15 mouse cellular contexts compared by ENCODE assay signal in the genomic region with DNA sequence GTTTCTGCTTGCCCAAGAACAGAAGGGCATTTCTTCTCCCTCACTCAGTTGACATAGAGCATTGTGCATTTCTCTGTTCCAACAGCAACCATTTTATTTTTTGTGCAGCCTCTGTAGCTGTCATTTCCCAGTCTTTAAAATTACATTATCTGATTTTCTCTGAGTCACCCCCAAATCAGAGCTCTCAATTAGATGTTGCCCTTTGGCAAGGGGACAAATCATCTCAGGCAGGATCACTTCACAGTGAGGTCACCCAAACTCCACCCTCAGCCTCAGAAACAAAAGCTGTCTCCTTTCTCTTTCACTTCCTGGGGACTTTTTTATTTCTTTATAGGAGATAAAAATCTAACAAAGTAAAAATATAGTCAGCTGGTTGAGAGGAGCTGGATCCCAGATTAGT. TPM values are rescaled to one million over a fixed set of nuclear protein-coding genes. Genes with fewer than 3 reads are reported as not detected.
A peak's percentile ranks its signal among the peaks of the same experiment; 100 is the strongest.
DNase-seq lines count a peak whose midpoint lies in the region; ATAC-seq and TF ChIP-seq lines count a peak whose summit lies in the region.
"Had no signal": no experiment of that assay in that cellular context is flagged by ENCODE, and none has a peak within 500 bp of the region (broad histone marks: within the 10 kb centered on the region; RNA-seq: fewer than 3 reads in every experiment).

No protein-coding gene starts in this region.

- TF ChIP-seq CTCF in kidney, postnatal 0 days (IDR thresholded peaks at IDR 0.05; ENCODE audit: low read depth): no peak

- peak; percentile 30 for DNase-seq in gastrocnemius, adult 18-20 months (ENCODE audit: low spot score)
- no peak for DNase-seq in gastrocnemius, postnatal 36 days
- peak; percentile 28 for DNase-seq in kidney, postnatal 0 days (ENCODE audit: low spot score)
- DNase-seq in MN1 (ENCODE audit: low spot score) (peak; percentile 34), liver (no peak)
- DNase-seq in lung, postnatal 10 days: peak; percentile 49
- DNase-seq: cerebellum, adult 9-11 months; gastrocnemius, postnatal 14 days; kidney, postnatal 10 days; thymus, adult 18-20 months had no signal

- H3K4me1 ChIP-seq in kidney, postnatal 0 days (replicated peaks; ENCODE audit: insufficient read depth, low read length): no peaks in the 10 kb centered on the region
- peaks cover 20% of the 10 kb centered on the region for H3K4me1 ChIP-seq in kidney, embryonic 15.5 days

- intact Hi-C loops in gastrocnemius, postnatal 36 days (cut with DNase I): no loop called here

- no peaks in the 10 kb centered on the region for H3K27me3 ChIP-seq in kidney, postnatal 0 days (ENCODE audit: insufficient read depth, low read length)
- no peaks in the 10 kb centered on the region for H3K27me3 ChIP-seq in kidney, embryonic 15.5 days
- H3K27me3 ChIP-seq: heart, embryonic 15.5 days had no signal

- no peak for ATAC-seq in kidney, postnatal 0 days (replicated peaks; ENCODE audit: low FRiP score, low read depth)
- ATAC-seq in kidney, embryonic 15.5 days (replicated peaks; ENCODE audit: low FRiP score): no peak

- no peaks in the 10 kb centered on the region for H3K36me3 ChIP-seq in kidney, postnatal 0 days (ENCODE audit: insufficient read depth, low read length)
- no peaks in the 10 kb centered on the region for H3K36me3 ChIP-seq in kidney, embryonic 15.5 days
- H3K36me3 ChIP-seq: heart, embryonic 15.5 days had no signal

- H3K9ac ChIP-seq in kidney, postnatal 0 days (ENCODE audit: low read depth, low read length): no peak overlapping the region
- no peak overlapping the region for H3K9ac ChIP-seq in kidney, embryonic 15.5 days
- H3K9ac ChIP-seq: heart, embryonic 15.5 days; liver, embryonic 14.5 days had no signal

- H3K4me2 ChIP-seq in kidney, postnatal 0 days (ENCODE audit: low read length): no peak overlapping the region
- no peak overlapping the region for H3K4me2 ChIP-seq in kidney, embryonic 15.5 days
- H3K4me2 ChIP-seq: heart, embryonic 15.5 days; midbrain, embryonic 11.5 days had no signal

- no peak overlapping the region for H3K4me3 ChIP-seq in kidney, postnatal 0 days (replicated peaks; ENCODE audit: low read depth, low read length)
- H3K4me3 ChIP-seq in kidney, embryonic 15.5 days (replicated peaks): no peak overlapping the region
- H3K4me3 ChIP-seq: heart, embryonic 15.5 days had no signal

- H3K27ac ChIP-seq in kidney, postnatal 0 days: no peak overlapping the region
- H3K27ac ChIP-seq in kidney, embryonic 15.5 days: no peak overlapping the region
- H3K27ac ChIP-seq: liver, embryonic 14.5 days; macrophage had no signal

- H3K9me3 ChIP-seq in kidney, postnatal 0 days (replicated peaks; ENCODE audit: low read length): no peaks in the 10 kb centered on the region
- H3K9me3 ChIP-seq in kidney, embryonic 15.5 days (replicated peaks): no peaks in the 10 kb centered on the region
- H3K9me3 ChIP-seq: heart, embryonic 15.5 days had no signal

RNA-seq across cellular contexts. Expression of a gene that starts 27.9 kb away (rescaled TPM):
- total RNA-seq in gastrocnemius, adult 18-20 months (2021): under 1 TPM; 0.30 to 0.47 TPM
- 1 to 10 TPM; 1.1 to 1.2 TPM for total RNA-seq in gastrocnemius, postnatal 36 days (2021)
- polyA plus RNA-seq in kidney, postnatal 0 days (2015; fragmentation: Nextera tagmentation; extraction: Ambion mirVana): 11.5 and 12.3 TPM in 2 replicates
- 22.1 and 26.0 TPM in 2 replicates for polyA plus RNA-seq in kidney, embryonic 15.5 days (2015; fragmentation: Nextera tagmentation; extraction: Ambion mirVana)

Comparison
In these comparisons a context has a peak if more than half of its experiments do, and no peak if none do; other contexts are left out.
1. DNase-seq: peak in gastrocnemius, adult 18-20 months (single experiment), kidney, postnatal 0 days (single experiment), MN1 (single experiment) and lung, postnatal 10 days (single experiment); none in gastrocnemius, postnatal 36 days (0 of 2) and liver (single experiment).